Mouse (Mus musculus) retina, adult 2 months (tissue): ENCODE results near the gene Tnfaip8l3.
"Not testable (repeated sequence)": the region's sequence is repeated elsewhere in the genome, so short reads cannot be mapped to it uniquely, and the experiment has no call there.

ENCODE experiments used
- DNase-seq: peaks from one replicate; pipeline ENCODE4 v3.0.0-alpha.2; 2012; ENCODE audit warnings: low read depth, low spot score

Tnfaip8l3 gene

GRCm38 (mm10) chr9:54068032-54068649 lies at the start of gene Tnfaip8l3:
Tnfaip8l3 (minus strand) TSS chr9:54068388.
- no peak for DNase-seq

- DNase-seq, result no peak
Measured at GRCm38 (mm10) chr9:54112726-54113125, 44.5 kb upstream of the Tnfaip8l3 start.

DNA sequence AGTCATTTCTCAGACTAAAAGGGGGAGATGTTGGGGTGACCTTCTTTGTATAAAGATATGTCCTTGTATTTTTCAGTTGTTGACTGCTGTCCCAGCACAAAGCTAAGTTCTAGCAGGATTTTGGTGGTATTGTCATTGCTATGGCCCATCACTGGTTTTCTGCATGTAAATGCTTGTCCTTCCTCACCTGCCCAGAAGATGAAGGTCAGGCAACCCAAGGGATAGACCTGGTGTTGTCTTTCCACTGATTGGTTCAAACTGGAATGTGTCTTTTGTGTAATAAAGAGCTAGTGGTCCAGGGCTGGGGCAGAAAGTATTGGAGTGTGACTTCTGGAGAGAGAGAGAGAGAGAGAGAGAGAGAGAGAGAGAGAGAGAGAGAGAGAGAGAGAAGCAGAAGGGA lies 30.4 kb upstream of the Tnfaip8l3 start:
- DNase-seq, result no peak

DNA sequence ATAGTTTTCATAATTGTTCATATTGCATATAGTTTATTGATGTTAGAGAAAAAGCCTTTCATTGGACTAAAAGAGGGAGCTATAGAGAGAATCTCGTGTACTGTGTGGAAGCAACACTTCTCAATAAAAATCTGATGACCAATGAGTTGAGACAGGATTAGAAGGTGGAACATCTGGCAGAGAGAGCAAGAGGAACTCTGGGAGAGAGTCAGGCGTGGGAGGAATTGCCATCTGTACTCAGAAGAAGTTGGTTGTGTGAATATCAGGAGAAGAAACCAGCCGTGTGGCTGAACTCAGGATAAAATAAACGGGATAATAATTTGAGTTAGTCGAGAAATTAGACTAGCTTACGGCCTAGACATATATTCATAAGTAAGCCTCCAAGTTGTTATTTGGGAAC lies 28.9 kb upstream of the Tnfaip8l3 start:
- no peak for DNase-seq

DNA sequence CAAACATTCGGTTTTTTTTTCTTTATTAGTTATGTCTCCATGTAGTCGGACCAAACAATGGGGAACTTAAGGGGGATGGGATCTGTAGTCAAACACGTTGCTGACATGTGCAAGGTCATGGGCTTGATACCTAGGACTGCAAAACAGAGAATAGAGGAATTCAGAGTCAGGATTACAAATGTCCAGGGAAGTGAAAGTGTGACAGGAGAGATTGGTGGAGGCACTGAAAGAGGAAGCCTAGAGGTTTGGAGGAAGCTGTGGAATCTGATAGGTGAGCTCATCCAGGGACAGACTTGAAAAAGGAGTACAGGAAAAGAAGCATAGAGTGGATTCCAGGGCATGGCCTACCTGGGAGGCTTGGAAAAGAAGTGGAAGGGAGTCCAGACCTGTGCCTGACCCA lies 16.1 kb upstream of the Tnfaip8l3 start:
- DNase-seq, result no peak

GRCm38 (mm10) chr9:54077740-54078139 lies 9.6 kb upstream of the Tnfaip8l3 start:
- DNase-seq, result no peak

DNA sequence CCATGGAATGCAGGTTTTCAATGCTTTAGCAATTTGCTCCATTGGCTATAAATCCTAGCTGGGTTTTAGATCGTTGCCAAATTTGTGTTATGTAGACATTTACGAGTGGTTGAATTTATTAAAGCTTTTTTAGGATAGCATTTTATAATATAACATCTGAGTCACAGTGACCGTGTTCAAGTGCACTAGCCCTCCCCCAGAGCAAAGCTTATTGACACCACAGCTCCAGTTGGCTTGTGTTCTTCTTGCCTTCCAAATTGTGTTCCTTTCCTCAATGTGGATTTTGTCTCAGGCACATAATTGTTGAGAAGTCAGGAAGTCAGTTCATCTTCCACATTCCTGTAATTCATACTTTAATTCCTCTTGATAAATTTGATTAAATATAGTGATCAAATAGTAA lies 6.7 kb upstream of the Tnfaip8l3 start:
- DNase-seq, result no peak

GRCm38 (mm10) chr9:54073688-54074087 lies 5.5 kb upstream of the Tnfaip8l3 start:
- no peak for DNase-seq

- no peak for DNase-seq
Measured at GRCm38 (mm10) chr9:54071474-54072095, 3.4 kb upstream of the Tnfaip8l3 start.

GRCm38 (mm10) chr9:54069204-54069603 lies 1.0 kb upstream of the Tnfaip8l3 start:
- DNase-seq, result no peak

DNA sequence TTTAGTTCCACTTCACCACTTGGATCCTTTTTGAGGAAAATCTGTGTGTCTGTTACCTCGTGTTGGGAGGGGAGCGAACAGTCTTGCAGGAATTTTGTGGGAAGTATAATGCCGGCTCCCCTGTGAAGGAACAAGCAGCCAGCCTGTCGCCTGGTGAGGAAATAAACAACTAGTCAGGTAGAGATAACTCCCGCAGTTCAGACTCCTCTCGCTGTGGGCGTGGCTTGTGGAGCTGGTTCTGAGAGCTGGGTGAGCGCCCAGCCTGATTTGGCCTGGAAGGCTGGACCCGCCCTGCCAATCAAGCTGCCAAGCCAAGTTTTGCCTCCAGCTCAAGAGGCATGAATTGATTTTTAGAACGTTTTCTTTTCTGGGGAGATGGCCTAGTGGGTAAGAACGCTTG lies 589 bp upstream of the Tnfaip8l3 start:
- DNase-seq, result no peak

GRCm38 (mm10) chr9:54067642-54068031 lies 551 bp downstream of the Tnfaip8l3 start:
- DNase-seq, result no peak

DNA sequence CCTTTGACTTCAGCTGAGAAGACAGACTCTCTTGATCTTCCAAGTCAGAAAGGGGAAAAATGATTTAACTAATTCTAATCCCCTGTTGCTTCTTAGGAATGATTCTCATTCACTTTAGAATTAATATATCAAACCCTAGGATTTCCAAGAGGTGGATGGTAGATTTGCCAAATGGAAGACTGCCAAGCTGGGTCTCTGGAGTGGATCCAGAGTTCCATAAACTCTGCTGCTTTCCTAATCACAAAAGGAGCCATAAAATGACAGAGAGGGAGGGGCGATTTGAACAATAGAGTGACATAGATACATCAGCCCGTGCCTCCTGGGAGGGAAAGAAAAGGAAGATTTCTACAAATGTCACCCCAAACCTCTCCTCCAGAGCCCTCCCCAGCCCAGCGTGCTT lies 3.4 kb downstream of the Tnfaip8l3 start:
- no peak for DNase-seq

DNA sequence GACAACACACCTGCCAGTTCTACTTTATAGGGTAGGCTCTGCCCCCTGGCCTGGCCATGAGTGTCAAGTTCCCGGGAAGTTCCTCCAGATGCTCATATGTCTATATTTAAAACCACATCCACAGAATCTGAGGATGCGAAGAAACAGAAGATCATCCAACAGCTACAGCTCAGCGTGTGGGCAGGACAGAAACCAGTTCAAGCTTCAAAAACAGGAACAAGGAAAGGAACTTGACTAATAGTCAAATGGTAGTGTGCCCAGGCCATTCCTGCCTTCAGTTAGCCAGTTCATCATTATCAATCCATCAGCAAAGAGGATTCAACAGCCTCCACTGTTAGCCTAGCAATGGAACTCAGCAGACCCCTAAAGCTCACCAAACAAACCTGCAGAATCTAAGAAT lies 4.5 kb downstream of the Tnfaip8l3 start:
- DNase-seq, result no peak

DNA sequence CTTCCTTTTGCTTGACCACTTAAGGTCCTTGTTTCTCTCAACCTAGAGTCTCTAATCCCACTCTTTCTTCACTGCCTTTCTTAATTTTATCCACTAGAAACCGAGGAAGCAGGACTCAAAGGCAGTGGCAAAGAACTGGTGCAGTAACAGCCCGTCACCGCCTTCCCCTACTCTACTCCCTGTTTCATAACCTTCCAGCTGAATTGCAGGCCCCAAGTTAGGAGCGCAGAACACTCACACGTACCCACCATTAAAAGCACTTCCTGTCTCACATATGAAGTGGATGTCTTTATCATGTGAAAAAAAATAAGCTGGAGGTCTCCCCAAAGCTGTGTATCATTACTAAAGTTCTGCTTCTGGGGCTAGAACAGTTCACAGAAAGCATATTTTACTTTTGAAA lies 6.5 kb downstream of the Tnfaip8l3 start:
- no peak for DNase-seq

DNA sequence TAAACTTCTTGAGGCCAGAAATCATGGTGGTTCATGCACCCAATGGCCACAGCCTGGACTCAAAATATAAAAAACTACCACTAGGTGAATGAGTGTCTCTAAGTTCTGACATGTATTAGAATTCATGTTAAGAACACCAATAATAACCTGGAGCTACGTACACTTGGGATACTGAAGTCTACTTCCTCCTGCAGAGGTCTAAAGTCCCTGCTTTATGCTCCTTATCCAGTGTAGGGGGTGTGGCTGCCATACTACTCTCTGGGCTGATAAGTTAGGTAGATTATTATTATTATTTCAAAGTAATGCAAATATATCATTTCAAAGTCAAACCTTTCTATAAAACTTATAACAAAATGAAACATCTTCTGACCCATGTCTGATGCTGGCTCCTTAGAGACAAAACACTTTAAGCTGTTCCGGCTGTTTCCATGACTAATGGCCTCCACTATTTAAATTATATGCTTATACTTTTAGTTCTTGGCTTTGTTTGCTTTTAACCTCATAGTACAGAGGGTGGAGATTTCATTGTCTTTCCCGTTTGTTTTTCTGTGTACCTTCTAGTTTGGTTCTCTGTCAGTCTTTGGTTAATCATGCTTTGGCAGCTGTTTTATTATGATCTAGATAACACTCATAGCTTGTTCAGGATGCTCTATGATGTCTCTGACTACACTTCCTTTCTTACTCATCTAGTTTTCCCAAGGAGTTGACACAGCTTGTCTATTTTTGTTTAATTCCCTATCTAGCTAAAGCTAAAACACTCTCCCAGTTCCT lies 16.7 kb downstream of the Tnfaip8l3 start:
- no peak for DNase-seq

GRCm38 (mm10) chr9:54048978-54049377 lies 19.2 kb downstream of the Tnfaip8l3 start:
- DNase-seq, result no peak

- DNase-seq, result no peak
Measured at GRCm38 (mm10) chr9:54043067-54043466, 25.1 kb downstream of the Tnfaip8l3 start.

DNA sequence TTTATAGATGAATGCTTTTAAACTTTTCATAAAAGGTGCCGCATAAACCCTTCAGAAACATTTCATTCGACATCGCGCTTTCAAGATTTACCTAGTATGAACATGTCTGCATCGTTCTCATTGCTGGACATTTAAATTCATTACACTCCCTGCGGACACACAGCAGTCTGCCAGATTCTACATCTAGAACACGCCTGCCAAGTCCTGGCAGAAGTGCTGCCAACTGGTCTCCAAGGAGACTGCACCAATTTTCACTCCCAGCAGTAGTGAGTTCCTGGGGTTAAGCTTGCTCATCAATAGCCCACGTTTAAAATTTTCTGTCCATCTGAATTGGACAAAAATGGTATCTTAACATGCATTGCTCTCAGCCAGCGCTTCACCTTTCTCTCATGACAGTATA lies 30.5 kb downstream of the Tnfaip8l3 start:
- no peak for DNase-seq

DNA sequence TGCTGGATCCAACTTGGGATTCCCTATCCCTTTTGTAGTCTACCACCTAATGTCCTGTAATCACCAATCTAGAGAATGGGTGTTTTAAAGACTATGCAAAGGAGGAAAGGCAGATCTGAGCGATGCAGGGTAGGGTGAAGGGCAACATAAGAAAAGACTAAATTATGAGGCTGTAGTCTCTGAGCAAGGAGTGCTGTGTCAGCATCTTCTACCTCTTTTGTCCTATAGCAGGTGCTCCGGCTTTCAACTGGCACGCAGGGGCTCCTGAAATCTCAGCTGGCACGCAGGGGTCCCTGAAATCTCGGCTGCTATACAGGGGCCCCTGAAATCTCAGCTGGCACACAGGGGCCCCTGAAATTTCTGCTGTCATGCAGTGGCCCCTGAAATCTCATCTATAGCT lies 33.5 kb downstream of the Tnfaip8l3 start:
- DNase-seq, result no peak

- no peak for DNase-seq
Measured at GRCm38 (mm10) chr9:54022795-54023194, 45.4 kb downstream of the Tnfaip8l3 start.

- no peak for DNase-seq
Measured at GRCm38 (mm10) chr9:53994528-53994927, 73.7 kb downstream of the Tnfaip8l3 start.

DNA sequence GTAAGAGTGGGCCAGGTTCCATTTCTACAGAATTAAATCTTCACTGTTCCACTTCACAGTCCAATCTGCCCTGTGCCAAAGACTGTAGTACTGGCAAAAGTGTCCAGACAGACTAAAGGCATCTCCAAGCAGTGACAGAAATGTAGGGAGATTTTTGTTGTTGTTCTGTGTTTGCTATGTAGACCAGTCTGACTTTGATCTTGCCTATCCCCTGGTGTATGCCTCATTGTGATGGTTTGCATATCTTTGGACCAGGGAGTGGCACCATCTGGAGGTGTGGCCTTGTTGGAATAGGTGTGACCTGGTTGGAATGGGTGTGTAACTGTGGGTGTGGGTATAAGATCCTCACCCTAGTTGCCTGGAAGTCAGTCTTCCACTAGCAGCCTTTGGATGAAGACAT lies 75.6 kb downstream of the Tnfaip8l3 start:
- DNase-seq, result not testable (repeated sequence)
